ENCODE assay signal across 16 mouse cellular contexts in genomic region chr1:137635781-137636180, GRCm38 (mm10).
A peak's percentile ranks its signal among the peaks of the same experiment; 100 is the strongest.
DNase-seq lines count a peak whose midpoint lies in the region; ATAC-seq lines count a peak whose summit lies in the region.
"Had no signal": no experiment of that assay in that cellular context is flagged by ENCODE, and none has a peak within 500 bp of the region (broad histone marks: within the 10 kb centered on the region; RNA-seq: fewer than 3 reads in every experiment).

No protein-coding gene starts in this region.

- no peak for ATAC-seq in kidney, embryonic 15.5 days (replicated peaks; ENCODE audit: low FRiP score)
- ATAC-seq in embryonic facial prominence, embryonic 12.5 days (ENCODE audit: insufficient number of reproducible peaks, insufficient read depth, low FRiP score, low TSS enrichment) = no peak
- peak; percentile 54 for ATAC-seq in forebrain, embryonic 16.5 days
- ATAC-seq: hindbrain, postnatal 0 days had no signal

- H3K4me2 ChIP-seq in kidney, embryonic 15.5 days = no peak overlapping the region
- H3K4me2 ChIP-seq in embryonic facial prominence, embryonic 12.5 days (replicated peaks) = no peak overlapping the region
- no peak overlapping the region for H3K4me2 ChIP-seq in forebrain, embryonic 16.5 days (ENCODE audit: low read length)

- H3K4me3 ChIP-seq in kidney, embryonic 15.5 days (replicated peaks) = no peak overlapping the region
- H3K4me3 ChIP-seq in embryonic facial prominence, embryonic 12.5 days = no peak overlapping the region
- no peak overlapping the region for H3K4me3 ChIP-seq in forebrain, embryonic 16.5 days (replicated peaks; ENCODE audit: low read length)
- H3K4me3 ChIP-seq: heart, embryonic 10.5 days had no signal

- H3K36me3 ChIP-seq in kidney, embryonic 15.5 days = no peaks in the 10 kb centered on the region
- H3K36me3 ChIP-seq in embryonic facial prominence, embryonic 12.5 days = no peaks in the 10 kb centered on the region
- no peaks in the 10 kb centered on the region for H3K36me3 ChIP-seq in forebrain, embryonic 16.5 days (ENCODE audit: control insufficient read depth, insufficient read depth)
- H3K36me3 ChIP-seq: heart, embryonic 10.5 days had no signal

- peak overlapping the region; percentile 60 for H3K27ac ChIP-seq in kidney, embryonic 15.5 days
- H3K27ac ChIP-seq in embryonic facial prominence, embryonic 12.5 days = peak overlapping the region; percentile 63; the same call in 1 of the 2 replicates
- no peak overlapping the region for H3K27ac ChIP-seq in forebrain, embryonic 16.5 days (ENCODE audit: low read length)
- H3K27ac ChIP-seq: heart, embryonic 10.5 days; hindbrain, postnatal 0 days had no signal

- peaks cover 14% of the 10 kb centered on the region; the same call in 1 of the 2 replicates for H3K4me1 ChIP-seq in kidney, embryonic 15.5 days
- H3K4me1 ChIP-seq in embryonic facial prominence, embryonic 12.5 days = peaks cover 6% of the 10 kb centered on the region; the same call in 1 of the 2 replicates
- H3K4me1 ChIP-seq in forebrain, embryonic 16.5 days (replicated peaks; ENCODE audit: control insufficient read depth, insufficient read depth, low read length) = 0 out of 2 replicates have a peak, but pooled peaks cover 7% of the 10 kb centered on the region
- H3K4me1 ChIP-seq: heart, embryonic 10.5 days had no signal

- no peaks in the 10 kb centered on the region for H3K27me3 ChIP-seq in kidney, embryonic 15.5 days
- no peaks in the 10 kb centered on the region for H3K27me3 ChIP-seq in embryonic facial prominence, embryonic 12.5 days
- no peaks in the 10 kb centered on the region for H3K27me3 ChIP-seq in forebrain, embryonic 16.5 days (replicated peaks; ENCODE audit: control insufficient read depth, insufficient read depth, low read length)

- no peaks in the 10 kb centered on the region for H3K9me3 ChIP-seq in kidney, embryonic 15.5 days (replicated peaks)
- H3K9me3 ChIP-seq in embryonic facial prominence, embryonic 12.5 days = no peaks in the 10 kb centered on the region
- H3K9me3 ChIP-seq in forebrain, embryonic 16.5 days (ENCODE audit: control insufficient read depth, low read length) = no peaks in the 10 kb centered on the region
- H3K9me3 ChIP-seq: heart, embryonic 10.5 days had no signal

- no peak for DNase-seq in kidney, postnatal 10 days
- DNase-seq in embryo, embryonic 10 days (ENCODE audit: low spot score) = peak; percentile 50
- DNase-seq in ovary, adult 18-20 months (ENCODE audit: low spot score) = no peak
- DNase-seq in thymus, adult 18-20 months = no peak
- DNase-seq: adrenal gland, adult 8-10 months; cerebellum, adult 11 months; cerebellum, postnatal 25 days; heart, postnatal 14 days; kidney, adult 11 months; kidney, postnatal 36 days; thymus, postnatal 36 days had no signal

- 50% methylated on average over 7 of the region's 7 CpGs for WGBS in kidney, embryonic 15.5 days
- 17% methylated on average over 7 of the region's 7 CpGs for WGBS in embryonic facial prominence, embryonic 12.5 days
- WGBS in forebrain, embryonic 16.5 days = 11% methylated on average over 7 of the region's 7 CpGs

- no peak overlapping the region for H3K9ac ChIP-seq in kidney, embryonic 15.5 days
- no peak overlapping the region for H3K9ac ChIP-seq in embryonic facial prominence, embryonic 12.5 days
- H3K9ac ChIP-seq in forebrain, embryonic 16.5 days (replicated peaks; ENCODE audit: low read depth, low read length) = no peak overlapping the region
